Mouse (Mus musculus) ovary, adult 2 months (tissue): ENCODE data around the gene Dbnl. TPM values are rescaled to one million over a fixed set of nuclear protein-coding genes. Genes with fewer than 3 reads are reported as not detected.

Experiments
- polyA plus RNA-seq: library from polyadenylated mRNA; depleted of rRNA; stranded (reverse); fragments of >200 nt; gene quantifications from 2 replicates; pipeline ENCODE4 v1.2.3, GENCODE M21; 2012; rRNA removed

Gene Dbnl
- 88.1 and 97.6 TPM in 2 replicates for polyA plus RNA-seq

GRCm38 (mm10) chr11:5788056-5789014, at the start of gene Dbnl:
Gene Dbnl, plus strand, starts transcription at chr11:5788488.

GRCm38 (mm10) chr11:5761820-5762632, 26.3 kb upstream of the Dbnl start, which contains the start of gene Urgcp:
Gene Urgcp, minus strand, starts transcription at chr11:5762376.

GRCm38 (mm10) chr11:5803551-5803981, 15.3 kb downstream of the Dbnl start, which contains the start of gene Pgam2:
Gene Pgam2, minus strand, starts transcription at chr11:5803733.

GRCm38 (mm10) chr11:5837251-5838246, 49.3 kb downstream of the Dbnl start, which contains the start of gene Polm:
Gene Polm, minus strand, starts transcription at chr11:5838016.

Other genes with a start within 250 kb of the Dbnl start
- gene Ccdc117, start 246.3 kb upstream of the Dbnl start, polyA plus RNA-seq, result 9.7 and 11.0 TPM in 2 replicates
- 0.10 and 0.12 TPM in 2 replicates for gene Ankrd36, start 218.8 kb upstream of the Dbnl start, polyA plus RNA-seq
- gene Mrps24, start 72.8 kb upstream of the Dbnl start, polyA plus RNA-seq, result 270 and 800 TPM in 2 replicates
- 32.5 and 35.5 TPM in 2 replicates for gene Urgcp, start 26.1 kb upstream of the Dbnl start, polyA plus RNA-seq
- 0.41 and 0.60 TPM in 2 replicates for gene Pgam2, start 15.2 kb downstream of the Dbnl start, polyA plus RNA-seq
- gene Polm, start 49.5 kb downstream of the Dbnl start, polyA plus RNA-seq, result 47.9 and 50.9 TPM in 2 replicates
- 591 and 654 TPM in 2 replicates for gene Aebp1, start 73.5 kb downstream of the Dbnl start, polyA plus RNA-seq
- 236 and 430 TPM in 2 replicates for gene Pold2, start 89.8 kb downstream of the Dbnl start, polyA plus RNA-seq
- gene Myl7, start 110.3 kb downstream of the Dbnl start, polyA plus RNA-seq, result 0.30 TPM in 1 of 2 replicates, not detected in the other
- 2.8 and 3.7 TPM in 2 replicates for gene Gck, start 161.6 kb downstream of the Dbnl start, polyA plus RNA-seq
- gene Ykt6, start 167.2 kb downstream of the Dbnl start, polyA plus RNA-seq, result 67.8 and 75.0 TPM in 2 replicates